Mouse (Mus musculus): ENCODE results near the gene Rcor1. TPM values are rescaled to one million over a fixed set of nuclear protein-coding genes. Genes with fewer than 3 reads are reported as not detected.

The Rcor1 gene
- total RNA-seq, 1 experiment from 2014 or later, result 12.4 TPM

DNA sequence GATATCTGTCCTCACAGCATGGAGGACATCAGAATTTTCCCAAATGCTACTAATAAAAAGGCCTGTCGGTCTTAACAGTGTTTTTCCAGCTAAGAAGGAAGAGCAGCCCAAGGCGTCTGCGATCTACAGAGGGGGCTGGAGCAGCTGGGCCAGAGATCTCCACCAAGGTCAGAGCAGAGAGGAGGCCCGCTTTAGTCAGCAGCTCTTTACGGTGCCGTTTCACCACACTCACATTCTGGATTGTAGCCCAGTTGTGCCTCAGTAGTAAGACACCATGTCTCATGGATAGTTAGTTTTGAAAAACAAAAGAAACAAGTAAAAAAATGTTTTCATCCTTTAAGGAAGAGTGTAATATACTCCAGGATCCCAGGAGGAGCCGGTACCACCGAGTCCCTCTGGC, 72.0 kb downstream of the Rcor1 start:
- ATAC-seq (replicated peaks; ENCODE audit: insufficient number of reproducible peaks, low FRiP score, low TSS enrichment, poor library complexity, severe bottlenecking), result no peak

DNA sequence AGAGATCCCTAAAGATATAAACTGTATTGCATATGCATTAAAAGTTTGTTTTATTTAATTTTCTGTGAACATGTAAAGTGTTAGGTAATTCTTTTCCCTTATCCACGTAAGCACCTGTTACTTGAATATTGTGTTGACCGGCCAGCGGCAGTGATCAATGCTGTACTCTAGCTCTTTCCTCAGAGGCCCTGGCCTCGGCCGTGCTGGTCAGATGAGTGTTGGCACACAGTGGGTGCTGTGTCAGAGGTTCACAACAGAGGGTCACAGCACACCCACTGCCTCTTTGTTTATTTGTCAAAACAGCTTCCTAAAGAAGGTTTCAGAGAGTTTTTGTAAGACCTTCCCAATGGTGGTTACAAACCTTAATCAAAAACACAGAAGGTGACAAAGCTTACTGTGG, 75.4 kb downstream of the Rcor1 start:
- no peak for ATAC-seq (replicated peaks; ENCODE audit: insufficient number of reproducible peaks, low FRiP score, low TSS enrichment, poor library complexity, severe bottlenecking)

DNA sequence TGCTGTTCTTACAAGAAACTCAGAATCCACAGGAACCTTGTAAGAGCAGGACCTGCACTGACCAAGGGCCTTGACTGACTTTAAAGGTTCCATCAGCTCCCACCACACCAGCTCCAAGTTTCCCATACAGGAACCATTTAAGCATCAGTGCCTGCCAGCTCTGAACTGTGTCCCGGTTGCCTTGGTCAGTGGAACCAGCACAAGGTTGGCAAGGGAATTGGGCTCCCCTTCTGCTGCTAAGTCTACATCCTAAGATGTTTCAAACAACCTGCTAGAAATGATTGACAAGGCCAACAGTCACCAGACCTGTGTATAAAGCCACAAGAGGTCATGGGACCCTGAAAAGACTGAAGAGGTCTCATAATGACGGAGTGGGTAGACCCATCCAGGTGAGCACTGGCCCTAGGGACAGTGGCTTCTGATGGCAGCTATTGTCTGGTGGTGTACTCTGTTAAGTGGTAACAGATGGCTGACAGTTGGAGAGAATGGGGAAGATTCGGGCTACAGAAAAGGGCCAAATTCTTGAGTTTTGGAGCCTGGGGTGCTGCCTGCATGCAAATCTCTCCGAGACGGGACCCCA, 80.4 kb downstream of the Rcor1 start:
- no peak for ATAC-seq (replicated peaks; ENCODE audit: insufficient number of reproducible peaks, low FRiP score, low TSS enrichment, poor library complexity, severe bottlenecking)

DNA sequence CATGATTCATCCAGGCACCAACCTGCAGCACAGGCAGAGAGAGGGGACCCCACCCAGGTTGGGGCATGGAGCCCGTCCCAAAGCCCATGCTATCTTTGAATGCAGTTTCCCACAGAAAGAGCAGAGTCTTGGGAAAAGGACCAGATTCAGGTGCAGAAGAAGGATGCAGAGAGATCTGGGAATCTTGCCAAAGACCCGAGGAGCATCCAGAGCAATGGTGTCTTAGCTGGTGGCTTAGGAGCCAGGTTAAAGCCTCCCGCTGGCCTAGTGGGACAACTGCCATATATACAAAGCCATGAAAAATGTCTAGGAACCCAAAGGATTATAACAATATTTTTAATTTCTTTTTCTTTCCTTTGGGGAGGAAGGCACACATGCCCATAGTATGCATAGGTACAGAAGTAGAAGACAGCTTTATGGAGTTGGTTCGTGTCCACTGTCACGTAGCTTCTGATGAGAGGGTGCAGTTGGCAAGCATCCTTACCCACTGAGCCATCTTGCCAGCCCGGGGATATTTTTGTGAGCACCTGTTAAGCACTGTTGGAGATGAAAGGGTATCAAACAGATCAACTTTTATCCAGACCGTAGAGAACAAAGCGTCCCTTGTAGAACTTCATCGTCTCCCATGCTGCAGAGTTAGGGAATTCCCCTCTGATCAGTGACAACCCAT, 82.0 kb downstream of the Rcor1 start:
- no peak for ATAC-seq (replicated peaks; ENCODE audit: insufficient number of reproducible peaks, low FRiP score, low TSS enrichment, poor library complexity, severe bottlenecking)

DNA sequence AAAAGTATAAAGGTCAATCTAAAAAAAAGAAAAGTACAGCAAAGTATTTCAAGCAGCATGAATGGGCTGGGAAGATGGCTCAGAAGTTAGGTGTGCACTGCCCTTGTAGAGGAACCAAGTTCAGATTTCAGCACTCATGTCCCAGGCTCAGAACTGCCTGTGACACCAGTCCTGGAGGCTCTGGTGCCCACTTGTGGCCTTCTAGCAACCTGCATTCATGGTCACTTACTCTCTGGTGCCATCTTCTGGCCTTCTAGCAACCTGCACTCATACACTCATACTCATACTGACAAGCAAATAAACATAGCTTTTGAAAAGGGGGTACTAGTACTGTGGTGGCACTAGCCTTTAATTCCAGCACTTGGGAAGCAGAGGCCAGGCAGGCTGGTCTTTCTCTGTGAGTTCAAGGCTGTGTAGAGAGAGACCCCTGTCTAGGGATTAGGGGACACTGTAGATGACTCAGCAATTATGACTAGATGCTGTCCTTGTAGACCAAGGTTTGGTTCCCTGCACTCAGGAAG, 83.2 kb downstream of the Rcor1 start:
- peak; percentile 73 for ATAC-seq (replicated peaks; ENCODE audit: insufficient number of reproducible peaks, low FRiP score, low TSS enrichment, poor library complexity, severe bottlenecking)

DNA sequence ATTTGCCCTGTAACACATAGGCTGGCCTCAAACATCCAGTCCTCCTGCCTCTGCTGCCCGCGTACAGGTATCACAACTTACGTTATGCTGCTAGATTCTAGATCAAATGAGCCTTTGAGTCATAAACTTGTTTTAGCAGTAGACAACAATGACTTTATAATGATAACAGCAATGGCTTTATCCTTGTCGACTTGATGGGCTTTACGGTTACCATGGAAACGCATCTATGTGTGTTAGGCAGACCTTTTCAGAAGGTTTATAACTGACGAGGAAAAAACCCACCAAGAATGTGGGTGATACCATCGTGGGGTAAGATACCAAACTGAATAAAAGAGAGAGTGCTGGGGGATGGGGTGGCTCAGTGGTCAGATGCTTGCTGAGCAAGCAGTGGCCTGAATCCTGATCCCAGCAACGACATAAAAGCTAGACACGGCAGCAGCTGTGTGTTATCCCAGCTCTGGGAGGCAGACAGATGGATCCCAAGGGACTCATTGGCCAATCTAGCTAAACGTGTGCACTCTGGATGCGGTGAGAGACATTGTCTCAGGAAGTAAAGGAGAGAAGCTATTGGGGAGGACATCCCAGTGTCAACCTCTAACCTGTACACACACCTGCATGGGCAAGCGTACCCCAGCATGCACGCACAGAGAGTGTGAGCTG, 85.6 kb downstream of the Rcor1 start:
- ATAC-seq (replicated peaks; ENCODE audit: insufficient number of reproducible peaks, low FRiP score, low TSS enrichment, poor library complexity, severe bottlenecking), result no peak; the same call in 1 of the 2 replicates

DNA sequence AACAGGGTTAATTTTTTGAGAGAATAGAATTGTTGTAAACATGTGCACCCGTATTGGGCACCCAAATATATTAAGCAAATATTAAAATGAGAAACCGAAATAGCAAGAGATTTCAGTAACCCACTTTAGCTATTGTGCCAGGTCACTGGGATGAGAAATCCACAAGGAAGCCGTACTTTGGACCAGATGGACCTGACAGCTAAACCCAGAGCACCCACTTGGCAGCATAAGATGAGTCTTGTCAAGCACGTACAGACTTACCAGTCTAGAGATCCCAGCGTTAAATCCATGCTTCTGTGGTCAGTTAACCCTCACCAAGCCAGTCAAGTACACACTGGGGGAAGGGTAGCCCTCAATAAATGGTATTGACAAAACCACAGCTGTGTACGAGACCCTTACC, 86.5 kb downstream of the Rcor1 start:
- ATAC-seq (replicated peaks; ENCODE audit: insufficient number of reproducible peaks, low FRiP score, low TSS enrichment, poor library complexity, severe bottlenecking), result no peak

DNA sequence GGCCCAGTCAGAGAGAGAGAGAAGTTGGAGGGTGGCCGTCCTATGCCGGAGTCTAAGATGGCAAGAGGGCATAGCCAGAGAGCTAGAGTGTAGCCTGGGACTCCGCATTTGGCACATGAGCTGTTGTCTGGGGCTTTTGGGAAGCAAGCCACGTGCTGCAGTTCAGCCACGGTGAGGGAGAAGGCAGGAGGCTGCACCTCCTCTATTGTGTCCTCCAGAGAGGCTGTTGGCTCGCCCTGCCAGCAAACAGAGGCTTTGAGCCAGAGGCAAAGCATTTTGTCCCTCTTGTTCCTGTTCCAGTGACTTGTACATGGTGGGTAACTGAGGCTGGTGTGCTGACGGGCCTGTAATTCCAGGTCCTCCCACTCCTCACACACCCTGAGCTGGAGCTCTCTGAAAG, 95.0 kb downstream of the Rcor1 start:
- no peak for ATAC-seq (replicated peaks; ENCODE audit: insufficient number of reproducible peaks, low FRiP score, low TSS enrichment, poor library complexity, severe bottlenecking)

DNA sequence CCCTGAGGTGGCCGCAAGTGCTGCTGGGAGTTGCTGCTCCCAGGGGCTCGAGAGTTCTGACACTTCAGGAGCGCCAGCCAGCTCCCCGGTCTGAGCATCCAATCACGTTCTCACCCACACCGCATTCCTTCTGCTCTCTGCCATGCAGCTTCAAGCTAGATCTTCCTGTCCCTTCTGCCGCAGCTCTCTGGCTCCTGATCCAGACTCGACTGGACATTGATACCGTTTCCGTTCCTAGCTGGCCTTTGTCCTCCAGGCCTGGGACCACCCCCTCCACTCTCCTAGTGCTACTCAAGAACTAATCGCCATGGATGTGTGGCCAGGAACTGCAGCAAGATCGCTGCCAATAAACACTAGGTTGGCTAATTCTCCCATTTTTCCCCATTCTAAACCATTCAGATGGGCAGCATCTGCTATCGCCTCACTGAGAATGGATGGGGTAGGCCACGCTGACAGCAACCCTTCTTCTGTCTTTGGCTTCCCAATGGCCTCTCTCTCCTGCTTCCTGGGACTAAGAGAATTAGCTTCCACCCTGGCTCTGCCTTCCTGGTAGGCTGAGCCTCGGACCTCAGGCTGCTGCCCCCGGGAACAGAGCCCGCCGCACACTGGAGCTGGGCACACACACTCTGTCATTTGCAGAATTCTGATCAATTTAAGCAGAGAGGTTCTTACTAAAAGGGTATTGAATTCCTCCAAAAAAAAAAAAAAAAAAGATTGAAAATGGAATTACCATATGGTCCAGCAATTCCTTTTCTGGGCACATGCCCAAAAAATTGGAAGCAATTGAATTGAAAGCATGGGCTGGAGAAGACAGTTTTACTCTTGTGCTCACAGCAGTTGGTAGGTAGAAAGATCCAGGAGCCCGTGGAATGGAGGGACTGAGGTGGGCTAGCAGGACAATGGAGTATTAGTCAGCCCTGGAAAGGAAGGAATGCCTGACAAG, 95.9 kb downstream of the Rcor1 start:
- ATAC-seq (replicated peaks; ENCODE audit: insufficient number of reproducible peaks, low FRiP score, low TSS enrichment, poor library complexity, severe bottlenecking), result no peak

DNA sequence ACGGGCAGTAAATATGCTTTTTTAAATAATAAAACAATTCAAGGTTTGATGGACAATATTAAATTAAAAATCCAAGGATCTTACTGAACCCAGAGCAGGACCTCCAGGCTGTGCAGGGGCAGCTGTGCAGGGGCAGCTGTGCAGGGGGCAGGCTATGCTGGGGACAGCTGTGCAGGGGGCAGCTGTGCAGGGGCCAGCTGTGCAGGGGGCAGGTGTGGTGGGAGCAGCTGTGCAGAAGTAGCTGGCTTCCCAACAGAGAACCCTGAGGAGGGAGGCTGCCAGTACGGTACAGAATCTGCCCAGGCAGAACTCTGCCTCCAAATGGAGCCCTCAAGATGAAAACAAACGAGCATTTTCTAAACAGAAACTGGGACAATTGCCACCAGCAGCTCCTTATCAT, 96.8 kb downstream of the Rcor1 start:
- no peak for ATAC-seq (replicated peaks; ENCODE audit: insufficient number of reproducible peaks, low FRiP score, low TSS enrichment, poor library complexity, severe bottlenecking)

DNA sequence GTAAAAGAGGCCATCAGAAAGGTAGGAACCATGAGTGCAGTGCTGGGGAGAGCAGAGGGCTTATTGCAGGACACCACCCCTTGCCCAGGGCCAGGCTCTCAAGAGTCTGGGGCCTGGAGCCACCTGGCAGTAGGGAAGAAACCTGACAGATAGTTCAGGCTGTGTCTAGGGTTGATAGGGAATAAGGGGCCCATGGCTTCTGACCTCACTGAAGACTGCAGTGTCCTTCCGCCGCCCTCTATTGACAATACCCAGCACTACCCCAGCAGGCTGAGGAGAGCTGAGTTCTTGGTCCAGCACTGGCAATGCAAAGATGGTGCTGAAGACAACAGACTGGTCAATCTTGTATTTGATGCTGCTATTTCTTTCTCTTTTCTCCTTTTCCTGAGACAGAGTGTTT, 97.9 kb downstream of the Rcor1 start:
- ATAC-seq (replicated peaks; ENCODE audit: insufficient number of reproducible peaks, low FRiP score, low TSS enrichment, poor library complexity, severe bottlenecking), result no peak

DNA sequence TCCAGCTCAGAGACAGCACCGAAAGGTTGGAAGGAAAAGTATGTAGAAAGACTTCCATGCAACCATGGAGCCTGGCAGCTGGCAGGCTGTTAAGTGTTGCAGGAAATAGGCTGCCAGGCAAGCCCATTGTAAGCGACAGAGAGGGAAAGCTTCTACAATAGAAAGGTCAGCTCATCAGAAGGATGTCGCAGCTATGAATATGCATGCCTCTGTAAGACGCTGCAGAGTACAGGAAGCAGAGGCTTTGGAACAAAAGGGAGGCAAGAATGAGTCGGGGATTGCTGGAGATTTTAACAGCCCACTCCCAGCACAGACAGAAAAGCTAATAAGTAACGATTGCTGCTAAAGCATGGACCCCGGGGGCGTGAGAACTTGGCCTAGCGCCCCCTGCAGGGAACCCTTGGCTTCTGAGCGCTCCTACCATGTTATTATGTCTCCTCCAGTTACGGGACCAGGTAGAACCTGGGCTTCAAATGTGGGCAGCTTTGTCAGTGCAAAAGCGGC, 103.9 kb downstream of the Rcor1 start:
- ATAC-seq (replicated peaks; ENCODE audit: insufficient number of reproducible peaks, low FRiP score, low TSS enrichment, poor library complexity, severe bottlenecking), result 0 out of 2 replicates have a peak, but pooled peaks have one; percentile 23

DNA sequence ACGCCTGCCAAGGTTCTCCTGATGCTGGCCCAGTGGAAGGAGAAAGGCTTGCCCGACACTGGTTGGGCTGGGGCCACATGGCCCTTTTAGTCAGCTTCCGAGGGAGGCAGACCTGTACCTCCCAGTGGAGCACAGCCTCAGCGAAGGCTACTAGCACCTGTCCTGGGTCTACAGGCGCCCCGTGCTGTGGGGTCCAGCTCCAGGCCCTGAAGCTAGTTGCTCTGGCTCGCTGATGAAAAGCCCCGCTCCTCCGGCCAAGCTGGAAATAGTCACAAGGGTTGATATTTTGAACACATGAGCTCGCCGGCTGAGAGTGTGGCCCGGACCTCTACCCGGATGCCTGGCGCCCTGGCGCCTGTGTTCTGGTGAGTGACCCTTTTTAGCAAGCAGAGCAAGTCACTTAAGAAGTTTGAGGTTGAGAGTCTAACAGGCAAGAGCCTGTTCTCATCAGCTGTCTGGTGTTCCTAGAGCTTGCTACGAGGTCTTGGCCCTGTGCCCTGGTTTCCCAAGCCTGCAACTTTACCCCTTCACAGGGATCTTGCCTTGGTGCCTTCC, 104.4 kb downstream of the Rcor1 start:
- ATAC-seq (replicated peaks; ENCODE audit: insufficient number of reproducible peaks, low FRiP score, low TSS enrichment, poor library complexity, severe bottlenecking), result no peak

DNA sequence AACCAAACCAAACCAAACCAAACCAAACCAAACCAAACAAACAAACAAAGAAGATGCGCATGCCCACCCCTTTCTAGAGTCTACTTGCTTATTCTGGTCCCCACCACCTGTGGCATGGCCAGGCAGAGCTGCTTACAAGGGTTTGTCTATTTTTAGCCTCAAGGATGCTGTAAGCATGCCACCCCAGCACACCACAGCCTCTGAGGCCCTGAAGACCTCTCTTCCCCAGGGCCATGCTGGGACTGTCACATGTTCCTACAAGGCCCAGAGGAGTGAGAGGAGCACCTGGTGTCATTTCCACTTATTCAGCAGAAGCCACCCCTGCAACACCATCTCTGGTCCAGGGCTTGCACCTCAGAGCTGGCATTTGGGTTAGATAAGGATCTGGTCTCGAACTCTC, 105.4 kb downstream of the Rcor1 start:
- ATAC-seq (replicated peaks; ENCODE audit: insufficient number of reproducible peaks, low FRiP score, low TSS enrichment, poor library complexity, severe bottlenecking), result no peak

DNA sequence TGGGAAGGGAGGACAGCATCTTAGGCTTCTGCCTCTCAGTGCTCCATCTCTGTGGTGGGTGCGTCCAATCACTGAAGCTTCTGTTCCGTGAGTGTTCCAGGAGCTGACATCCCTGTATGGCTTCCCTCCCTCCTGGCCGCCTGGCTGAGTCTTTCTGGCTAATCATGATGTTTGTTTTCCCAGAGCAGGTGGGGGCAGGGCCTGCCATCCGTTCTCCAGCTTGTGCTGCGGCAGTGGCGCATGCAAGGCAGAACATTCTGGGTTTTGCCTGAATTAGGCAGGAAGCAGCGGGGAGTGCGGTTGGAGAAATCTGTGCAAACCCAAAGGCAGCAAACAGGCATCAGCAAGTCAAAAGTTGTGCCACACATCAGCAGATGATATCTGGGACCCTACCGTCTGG, 106.1 kb downstream of the Rcor1 start:
- no peak for ATAC-seq (replicated peaks; ENCODE audit: insufficient number of reproducible peaks, low FRiP score, low TSS enrichment, poor library complexity, severe bottlenecking)

DNA sequence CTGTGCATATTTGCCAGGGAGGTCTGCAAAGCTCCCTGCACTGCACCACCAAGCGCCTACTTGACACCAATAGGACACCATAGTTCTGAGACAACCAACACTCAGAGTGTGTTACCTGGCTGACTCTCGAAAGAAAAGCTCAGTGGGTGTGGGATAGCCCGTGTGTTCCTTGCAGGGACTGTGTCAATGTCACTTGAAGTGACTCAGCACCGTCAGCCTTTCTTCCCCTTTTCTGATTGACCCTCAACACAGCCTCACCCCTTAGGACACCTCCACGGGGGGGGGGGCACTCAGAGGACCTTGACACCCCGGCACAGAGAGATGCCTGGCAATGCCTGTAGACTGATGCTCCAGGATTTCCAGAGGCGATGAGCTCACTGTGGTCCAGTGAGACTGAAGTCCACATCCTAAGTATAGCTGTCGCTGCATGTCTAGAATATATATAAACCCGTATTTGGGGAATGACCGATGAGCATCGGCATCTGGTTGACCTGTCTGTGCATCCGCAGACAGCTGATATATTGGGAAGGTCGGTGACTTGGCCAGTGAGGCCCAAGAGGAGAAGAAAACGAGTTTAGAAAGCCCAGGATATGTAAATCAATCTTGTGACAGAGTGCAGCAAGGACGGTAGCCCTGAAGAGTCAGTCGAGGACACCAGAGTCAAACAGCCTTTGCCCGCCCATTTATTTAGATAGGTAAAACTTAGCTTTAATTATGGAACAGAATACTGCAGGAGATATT, 110.5 kb downstream of the Rcor1 start:
- ATAC-seq (replicated peaks; ENCODE audit: insufficient number of reproducible peaks, low FRiP score, low TSS enrichment, poor library complexity, severe bottlenecking), result peak; percentile 63

DNA sequence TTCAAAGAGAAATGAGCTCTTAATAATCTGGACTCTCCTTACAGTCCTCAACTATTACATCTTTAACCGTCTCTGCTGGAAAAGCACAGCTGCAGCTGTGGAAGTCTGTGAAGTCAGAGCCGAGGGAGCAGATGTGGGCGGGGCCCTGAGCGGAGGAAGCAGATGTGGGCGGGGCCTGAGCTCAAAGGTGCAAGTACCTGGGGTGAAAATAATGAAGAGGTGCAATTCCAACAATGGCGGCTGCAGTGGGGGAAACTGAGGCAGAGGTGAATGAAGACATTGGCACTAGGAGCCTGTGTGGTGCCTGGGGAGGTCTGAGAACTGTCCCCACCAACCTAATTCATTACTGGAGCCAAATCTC, 111.1 kb downstream of the Rcor1 start:
- no peak for ATAC-seq (replicated peaks; ENCODE audit: insufficient number of reproducible peaks, low FRiP score, low TSS enrichment, poor library complexity, severe bottlenecking)
